Mouse (Mus musculus): Measurements from ENCODE around the gene Pcgf2.
"Not testable (repeated sequence)": the region's sequence is repeated elsewhere in the genome, so short reads cannot be mapped to it uniquely, and the experiment has no call there.

The Pcgf2 gene

DNA sequence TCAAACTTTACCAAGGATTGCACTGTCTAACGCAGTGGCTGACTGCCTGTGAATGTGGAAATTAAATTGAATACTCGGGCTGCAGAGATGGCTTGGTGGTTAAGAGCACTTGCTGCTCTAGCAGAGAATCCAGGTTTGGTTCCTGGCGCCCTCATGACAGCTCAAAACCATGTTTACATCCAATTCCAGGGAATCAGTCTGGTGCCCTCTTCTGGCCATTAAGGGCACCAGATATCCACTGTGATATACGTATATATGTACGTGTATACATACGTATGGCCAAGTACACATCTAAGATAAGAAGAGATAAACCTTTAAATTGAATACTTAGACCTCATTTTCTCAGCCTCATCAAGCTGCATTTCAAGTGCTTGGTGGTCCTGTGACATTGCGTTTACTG, 34.1 kb downstream of the Pcgf2 start:
- DNase-seq: no peak

DNA sequence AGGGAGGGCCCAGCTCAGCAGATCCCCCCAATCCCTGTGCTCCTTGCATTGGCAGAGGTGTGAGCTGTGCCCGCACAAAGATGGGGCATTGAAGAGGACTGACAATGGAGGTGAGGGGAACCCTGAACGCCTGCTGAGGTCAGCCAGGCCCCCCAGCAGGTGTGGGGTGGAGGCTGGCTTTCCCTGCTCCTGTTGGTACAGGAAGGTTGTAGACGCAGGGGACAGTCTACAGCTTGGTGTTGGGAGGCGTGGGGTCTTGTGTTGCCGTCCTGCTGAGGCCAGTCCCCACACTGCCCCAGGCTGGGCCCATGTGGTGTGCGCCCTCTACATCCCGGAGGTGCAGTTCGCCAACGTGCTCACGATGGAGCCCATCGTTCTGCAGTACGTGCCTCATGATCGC, 34.9 kb downstream of the Pcgf2 start:
- DNase-seq: no peak

DNA sequence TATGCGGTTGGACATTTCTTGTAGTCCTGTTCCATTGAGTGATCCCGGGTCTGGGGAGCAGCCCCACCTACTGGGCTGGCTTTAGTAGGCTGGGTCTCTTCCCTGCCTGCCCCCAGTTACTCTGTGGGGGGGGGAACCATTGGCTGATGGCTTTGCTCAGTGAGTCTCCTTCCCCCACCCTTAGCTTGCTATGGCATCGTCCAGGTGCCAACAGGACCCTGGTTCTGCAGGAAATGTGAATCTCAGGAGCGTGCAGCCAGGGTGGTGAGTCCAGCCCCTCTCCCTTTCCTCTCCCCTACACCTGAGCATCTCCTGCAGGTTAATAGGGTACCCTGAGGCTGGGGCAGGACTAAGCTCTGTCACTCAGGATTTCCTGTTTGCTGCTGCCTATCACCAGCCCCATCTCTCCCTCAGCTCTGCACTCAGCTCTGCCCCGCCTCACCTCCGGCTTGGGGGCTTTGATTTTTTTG, 35.5 kb downstream of the Pcgf2 start:
- DNase-seq: no peak

DNA sequence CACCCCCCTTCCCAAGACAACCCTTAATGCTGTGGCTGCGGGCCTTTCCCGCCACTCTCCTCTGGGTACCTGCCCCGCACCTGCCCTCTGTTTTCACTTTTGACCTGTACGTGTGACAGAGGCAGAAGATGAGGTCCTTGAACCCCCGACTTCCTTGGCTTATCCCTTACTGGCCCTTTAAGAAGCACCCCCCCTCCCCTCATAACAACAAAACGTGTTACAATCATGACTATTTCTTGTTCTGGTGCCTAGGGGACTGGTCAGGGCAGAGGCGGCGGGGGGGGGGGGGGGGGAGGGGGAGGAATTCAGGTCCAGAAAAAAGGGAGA, 36.0 kb downstream of the Pcgf2 start:
- DNase-seq: no peak

DNA sequence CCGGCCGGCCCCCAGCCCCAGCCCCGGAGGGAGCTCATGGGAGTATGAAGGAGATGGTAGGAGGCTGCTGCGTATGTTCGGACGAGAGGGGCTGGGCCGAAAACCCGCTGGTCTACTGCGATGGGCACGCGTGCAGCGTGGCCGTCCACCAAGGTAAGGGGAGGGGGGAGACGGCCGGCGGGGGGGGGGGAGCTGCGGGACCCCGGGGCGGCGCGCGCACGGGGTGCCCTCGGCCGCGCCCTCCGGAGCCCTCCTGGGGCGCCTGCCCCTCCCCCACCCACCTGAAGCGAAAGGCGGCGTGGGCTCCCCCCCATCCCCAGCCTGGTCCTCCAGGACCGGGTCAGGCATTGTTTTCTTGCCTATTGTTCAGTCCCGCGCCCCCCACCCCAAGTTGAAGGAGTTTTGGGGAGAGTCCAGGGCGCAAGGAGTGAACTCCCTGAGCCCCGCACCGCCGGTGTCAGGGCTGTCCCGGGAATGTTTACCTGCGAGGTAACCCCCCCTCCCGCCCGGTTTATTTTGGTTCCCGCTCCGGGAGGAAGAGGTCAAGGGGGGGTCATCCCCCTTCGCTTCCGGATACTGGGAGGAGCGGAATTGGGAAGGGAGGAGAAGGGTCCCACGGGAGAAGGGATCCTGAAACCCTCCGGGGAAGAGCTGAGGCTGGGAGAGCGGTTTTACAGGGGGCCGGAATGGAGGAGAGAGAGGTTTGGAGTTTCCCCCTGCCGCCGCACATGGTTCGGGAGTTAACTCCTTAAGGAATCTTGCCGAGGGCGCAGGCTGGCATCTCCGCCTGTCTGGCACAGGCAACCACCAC, 36.6 kb downstream of the Pcgf2 start:
- peak; percentile 47 for DNase-seq

DNA sequence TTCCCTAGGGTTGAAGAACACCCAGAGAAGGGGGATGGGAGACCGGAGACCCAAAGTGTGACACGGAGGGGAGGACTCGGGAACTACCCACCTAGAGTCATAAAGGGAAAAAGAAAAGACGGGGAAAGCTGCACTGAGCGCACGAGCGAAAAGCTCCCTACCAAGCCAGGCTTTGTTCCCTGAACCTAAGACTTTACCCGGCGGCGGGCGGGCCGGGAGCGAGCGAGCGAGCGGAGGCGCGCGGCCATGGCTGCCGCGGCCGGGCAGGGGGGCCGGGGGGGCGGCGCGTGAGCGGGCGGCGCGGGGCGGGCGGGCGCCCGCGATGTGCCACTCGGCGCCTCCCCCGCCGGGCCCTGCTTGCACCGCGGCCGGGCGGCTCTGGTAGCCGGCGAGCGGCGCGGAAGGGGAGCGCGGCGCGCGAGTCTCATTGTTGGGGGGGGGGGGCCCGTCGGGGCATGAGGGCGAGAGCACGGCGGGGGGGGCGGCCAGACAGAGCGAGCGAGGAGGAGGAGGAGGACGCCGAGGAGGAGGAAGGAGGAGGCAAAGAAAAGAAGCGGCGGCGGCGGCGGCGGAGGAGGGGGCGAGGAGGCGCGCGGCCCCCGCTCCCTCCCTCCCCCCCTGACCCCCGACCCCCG, 37.3 kb downstream of the Pcgf2 start, which contains the start of gene Mllt6:
Gene Mllt6 (plus strand): TSS at position 522 of the 635 bp plus-strand sequence.
- peak; percentile 65 for DNase-seq

DNA sequence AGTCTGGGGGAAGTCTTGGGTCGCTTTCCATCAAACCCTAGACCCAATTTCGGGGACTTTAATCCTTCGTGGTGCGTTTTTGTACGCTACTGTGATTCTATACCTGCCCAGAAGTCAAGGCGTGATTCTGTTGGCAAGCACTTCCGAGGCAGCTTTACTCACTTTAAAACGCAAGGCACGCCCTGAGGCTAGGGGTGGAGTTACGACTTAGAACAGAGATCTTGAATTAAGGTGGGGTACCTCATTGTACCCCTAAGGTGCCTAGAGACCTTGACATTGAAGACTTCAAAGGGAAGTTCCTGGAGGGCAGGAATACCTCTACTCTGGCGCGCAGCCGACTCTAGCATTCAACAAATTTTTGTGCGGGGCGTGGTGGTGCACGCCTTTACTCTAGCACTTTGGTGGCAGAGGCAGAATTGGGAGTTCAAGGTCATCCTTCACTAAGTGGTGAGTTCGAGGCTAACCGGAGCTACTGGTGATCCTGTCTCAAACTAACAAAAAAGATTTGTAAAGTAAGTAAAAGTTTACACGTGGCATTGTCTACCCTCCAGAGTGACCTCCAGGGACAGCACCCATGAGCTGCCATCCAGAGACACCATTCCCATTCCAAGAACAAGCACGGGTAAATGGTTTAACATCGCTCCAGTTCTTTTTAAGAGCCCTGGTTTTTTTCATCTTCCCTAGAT, 37.9 kb downstream of the Pcgf2 start:
- no peak for DNase-seq

DNA sequence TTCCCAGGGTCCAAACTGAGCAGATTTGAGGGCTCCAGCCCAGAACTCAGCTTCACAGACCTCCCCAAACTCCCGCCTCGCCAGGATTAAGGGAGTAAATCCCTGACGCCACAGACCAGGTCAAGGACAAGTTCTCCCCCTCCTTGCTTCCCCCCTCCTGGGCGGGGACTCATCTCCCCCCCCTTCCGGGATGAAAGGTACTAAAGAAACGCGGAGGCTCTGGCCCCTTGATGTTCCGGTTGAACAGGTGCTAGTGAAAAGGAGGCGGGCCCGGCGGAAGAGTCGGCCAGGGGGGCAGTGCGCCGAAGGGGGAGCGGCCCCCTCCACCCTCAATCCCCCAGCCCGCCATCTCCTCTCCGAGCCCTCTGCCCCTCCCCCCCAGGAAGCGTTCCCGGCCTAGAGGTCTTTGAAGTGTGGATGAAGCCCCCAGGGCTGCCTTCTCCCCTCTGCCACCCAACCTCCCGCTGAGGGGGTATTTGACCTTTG, 38.6 kb downstream of the Pcgf2 start:
- DNase-seq: no peak

DNA sequence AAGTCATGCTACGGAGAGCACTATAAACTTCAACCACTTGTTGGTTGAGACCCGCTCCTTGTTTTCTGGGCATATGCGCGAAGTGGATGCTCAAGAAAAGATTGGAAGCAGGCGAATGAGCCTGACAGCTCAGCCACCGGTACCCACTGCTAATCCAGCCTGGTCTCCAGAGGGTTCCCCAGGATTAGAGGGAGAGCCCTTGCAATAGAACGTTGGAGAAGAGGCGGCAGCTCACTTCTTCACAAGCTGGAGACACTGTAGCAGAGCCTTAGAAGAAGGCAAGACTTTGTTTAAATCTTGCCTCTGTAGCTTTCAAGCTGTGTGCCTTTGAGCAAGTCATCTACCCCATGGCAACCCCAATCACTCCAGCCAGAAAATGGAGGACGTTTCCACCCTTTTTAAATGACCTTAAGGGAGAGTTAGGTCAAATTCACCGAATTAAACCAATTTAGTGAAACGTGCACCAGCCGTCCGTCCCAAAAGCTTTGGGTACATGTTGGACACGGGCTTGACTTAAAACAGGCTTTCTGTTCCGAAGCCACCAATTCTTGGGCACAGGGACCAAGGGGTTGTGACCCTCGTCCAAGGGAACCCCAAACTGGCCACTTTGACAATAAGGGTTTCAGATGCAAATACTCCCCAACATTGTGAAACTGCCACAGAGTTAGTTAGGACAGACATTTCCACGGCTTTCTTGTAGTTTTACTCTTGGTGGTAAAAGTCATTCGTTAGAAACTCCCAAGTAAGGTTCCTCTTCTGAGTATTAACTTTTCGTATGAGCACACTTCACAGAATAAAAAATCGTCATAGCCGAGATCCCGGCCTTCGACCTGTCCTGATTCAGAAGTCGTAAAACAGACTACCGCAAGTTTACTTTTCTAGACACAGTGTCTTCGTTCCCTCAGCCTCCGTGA, 39.3 kb downstream of the Pcgf2 start:
- DNase-seq: no peak

DNA sequence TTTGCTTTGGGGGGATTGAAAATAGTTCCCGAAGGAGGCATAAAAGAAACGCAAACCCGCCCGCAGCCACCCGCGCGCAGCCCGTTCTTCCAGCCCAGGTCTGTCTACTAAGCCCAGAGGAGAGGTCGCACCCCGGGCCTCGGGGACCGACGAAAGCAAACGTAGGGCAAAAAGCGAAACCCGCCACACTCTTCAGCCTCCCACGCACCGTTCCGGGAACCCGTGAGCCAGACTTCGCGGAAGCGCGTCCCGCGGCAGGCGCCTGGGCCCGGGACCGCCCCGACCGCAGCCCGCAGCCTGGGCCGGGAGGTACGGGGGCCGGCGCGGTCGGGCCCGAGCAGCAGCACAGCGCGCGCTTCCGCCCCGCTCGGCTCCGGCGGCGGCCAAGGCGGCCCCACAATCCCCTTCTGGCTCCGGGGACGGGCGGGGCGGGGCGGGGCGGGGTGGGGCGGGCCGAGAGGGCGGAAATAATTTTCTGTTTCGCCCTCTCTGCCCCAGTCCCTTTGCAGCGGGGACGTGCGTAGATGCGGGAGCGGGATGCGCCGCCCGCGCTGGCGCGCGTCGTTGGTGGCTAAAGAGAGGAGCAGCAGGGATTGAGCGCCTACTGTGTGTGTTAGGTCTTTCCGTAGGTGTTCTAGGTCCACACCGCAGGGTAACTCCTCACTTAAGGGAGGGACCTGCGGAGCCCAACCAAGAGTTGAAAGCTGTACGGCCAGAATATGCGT, 40.1 kb downstream of the Pcgf2 start:
- peak; percentile 78 for DNase-seq

DNA sequence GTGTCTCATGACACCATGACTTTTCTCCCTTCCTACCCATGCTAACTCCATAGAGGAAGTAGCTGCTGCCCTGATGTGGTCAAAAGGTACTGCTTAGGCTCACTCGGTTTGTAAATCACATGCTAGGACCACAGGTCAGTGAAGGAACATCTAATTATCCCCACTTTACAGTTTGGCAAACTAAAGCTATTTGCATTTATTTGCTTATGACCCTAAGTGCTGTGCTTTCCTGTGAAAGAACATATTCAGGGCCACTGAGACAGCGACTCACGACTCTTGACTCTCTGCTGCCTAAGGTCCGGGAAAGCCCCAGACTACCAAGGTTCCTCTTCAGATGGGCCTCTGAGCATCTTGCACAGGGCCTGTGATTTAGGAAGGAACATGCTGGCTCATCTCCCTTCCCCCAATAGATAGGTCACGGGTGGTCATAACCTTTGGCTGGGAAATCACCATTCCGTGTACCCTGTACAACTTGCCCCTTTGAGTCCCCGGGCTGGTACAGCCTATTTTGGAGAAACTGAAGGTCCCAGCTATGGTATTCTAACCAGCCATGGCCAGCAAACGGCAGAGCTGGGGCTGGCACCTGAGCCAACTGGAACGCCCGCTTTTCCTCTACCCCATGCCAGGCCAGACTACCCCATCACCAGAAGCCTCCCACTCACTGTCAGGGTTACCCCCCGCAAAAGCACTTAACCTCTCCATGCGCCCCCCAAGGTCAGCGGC, 40.9 kb downstream of the Pcgf2 start:
- no peak for DNase-seq

DNA sequence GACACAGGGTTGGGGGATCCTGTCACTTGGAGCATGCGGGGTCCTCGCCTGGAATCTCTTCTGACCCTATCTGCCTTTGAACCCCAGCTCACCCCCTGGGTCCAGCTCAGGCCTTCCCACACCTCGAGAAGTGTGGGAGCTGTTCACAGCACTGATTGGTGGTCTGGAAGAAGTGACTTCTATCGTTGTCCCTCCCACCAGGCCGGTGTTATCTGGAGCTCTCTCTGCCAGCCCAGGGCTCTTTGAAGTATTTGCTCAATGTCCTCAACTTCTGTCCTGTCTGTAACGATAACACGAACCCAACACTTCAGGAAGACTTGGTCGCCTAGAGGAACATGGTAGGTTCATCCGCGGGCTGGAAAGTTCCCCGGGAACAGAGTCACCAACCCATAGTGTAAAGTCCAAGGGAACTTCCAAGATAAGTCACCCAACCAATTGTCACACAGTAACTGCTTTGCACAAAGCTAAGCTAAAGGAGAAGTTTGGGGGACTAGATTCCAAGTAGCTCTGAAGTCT, 41.5 kb downstream of the Pcgf2 start:
- DNase-seq: no peak

DNA sequence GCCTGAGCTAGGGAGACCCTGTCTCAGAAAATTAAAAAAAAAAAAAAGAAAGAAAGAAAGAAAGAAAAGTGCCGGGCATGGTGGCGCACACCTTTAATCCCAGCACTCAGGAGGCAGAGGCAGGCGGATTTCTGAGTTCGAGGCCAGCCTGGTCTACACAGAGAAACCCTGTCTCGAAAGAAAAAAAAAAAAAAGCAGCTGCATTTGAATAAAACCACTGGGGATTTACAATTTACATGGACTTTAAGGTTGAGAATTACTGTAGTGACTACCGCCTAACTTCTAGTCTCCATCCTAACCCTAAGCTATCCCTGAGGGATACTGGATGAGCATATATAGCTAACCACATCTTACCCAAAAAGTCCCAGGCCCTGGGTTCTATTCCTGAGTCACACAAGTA, 42.3 kb downstream of the Pcgf2 start:
- DNase-seq: not testable (repeated sequence)

DNA sequence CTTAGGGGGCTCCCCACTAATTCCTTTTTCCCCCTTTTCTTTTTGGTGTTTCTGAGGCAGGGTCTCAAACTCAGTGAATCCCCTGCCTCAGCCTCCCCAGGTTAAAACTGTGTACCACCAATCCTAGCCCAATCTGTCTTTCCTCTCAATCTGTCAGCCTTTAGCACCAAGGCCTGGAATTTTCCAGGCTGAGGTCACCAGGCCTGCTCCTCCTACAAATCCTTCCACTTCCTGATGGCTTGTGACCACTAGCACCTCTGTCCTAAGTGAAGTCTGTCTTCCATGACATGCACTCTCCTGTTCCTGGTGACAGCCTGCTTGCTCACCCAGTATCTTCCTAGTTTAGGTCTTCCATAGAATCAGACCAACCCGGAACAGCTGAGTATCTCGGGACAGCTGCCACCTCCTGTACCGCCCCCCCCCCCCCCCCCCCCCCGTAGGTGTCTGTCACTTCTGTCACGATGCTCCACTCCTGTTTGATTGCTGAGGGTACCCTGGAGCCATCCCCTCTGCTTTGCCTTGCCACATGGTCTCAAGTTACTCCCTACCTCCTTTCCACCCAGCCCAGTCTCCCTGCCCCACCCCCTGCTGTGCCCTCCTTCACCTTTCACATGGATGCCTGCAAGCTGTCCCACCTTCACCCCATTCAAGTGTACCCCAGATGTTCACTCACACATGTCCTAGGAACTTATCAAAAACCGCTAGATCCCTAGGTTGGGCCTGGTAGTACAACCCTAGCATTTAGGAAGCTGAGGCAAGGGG, 42.9 kb downstream of the Pcgf2 start:
- no peak for DNase-seq

DNA sequence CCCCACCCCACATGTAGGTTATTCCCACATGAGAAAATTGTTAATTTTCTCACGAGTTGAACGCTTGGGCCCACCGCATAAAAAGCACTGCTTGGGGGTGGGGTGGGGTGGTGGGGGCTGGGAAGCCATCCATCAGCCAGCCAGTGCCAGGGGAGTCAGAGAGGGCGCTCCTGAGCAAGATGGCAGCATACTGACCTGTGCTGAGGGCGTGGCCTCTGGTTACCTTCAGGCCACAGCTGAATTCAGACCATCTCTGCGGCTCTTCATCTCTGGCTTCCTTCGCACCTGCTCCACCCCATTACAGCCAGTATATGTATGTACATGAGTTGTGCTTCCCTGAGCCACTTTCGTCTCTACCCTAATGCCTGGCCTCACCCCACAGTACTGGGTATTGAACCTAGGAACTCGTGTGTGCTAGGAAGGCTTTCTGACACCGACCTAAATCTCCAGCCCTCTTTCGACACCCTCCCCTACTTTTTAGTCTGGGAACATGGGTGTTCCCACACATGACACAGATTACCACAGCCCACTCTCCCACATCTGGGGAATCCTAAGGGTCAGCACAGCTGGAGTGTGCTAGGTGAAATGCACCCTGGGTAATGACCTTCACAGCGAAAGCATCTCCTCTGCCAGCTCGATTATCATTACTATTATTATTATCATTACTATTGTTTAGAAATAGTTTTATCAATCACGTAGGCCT, 43.9 kb downstream of the Pcgf2 start:
- DNase-seq: no peak

DNA sequence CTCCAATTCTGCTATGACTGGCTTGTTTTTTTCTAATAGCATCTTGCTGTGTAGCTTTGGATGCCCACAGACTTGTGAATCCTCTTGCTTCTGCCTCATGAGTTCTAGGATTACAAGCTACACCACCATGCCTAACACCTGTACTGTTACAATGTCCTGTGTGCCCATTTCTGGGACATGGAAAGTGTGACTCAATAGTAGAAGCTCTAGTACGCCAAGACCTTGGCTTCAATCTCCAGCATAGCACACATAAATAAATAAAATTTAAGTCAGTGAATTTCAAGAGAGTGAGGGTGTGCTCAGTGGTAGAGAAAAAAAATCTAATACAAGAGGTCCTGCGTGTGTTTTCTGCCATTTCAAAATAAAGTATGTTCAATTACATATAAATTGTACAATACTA, 46.1 kb downstream of the Pcgf2 start:
- no peak for DNase-seq

DNA sequence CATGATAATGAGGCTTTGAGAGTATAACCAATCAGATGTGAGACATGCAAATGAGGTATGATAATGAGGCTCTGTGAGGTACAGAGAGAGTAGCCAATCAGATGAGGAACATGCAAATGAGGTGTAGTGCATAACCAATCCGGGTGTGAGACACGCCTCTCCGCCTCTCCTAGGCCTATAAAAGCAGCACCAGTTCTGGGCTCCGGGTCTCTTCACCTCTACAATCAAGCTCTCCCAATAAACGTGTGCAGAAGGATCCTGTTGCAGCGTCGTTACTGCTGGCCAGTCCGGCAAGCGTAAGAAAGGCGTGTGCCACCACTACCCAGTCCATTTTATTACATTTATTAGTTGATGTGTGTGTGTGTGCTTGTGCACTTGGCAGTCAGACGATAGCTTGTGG, 46.9 kb downstream of the Pcgf2 start:
- not testable (repeated sequence) for DNase-seq

DNA sequence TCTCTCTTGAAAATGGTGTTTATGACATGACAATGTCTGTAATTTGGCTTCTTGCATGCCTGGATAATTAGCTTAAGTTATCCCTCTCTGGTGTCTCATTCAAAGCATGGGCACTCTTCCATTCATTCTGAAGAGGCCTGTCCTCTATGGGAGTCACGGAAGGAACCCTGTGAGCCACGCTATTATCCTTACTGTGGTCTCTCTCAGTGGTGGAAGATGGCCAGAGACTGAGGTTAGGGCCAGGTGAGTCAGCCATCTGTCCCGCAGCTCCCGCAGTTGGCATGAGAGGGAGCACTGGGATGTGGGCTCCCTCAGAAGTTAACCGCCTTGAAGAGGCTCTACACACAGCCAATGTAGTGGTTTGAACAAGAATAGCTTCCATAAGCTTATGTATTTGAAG, 50.0 kb downstream of the Pcgf2 start:
- no peak for DNase-seq

DNA sequence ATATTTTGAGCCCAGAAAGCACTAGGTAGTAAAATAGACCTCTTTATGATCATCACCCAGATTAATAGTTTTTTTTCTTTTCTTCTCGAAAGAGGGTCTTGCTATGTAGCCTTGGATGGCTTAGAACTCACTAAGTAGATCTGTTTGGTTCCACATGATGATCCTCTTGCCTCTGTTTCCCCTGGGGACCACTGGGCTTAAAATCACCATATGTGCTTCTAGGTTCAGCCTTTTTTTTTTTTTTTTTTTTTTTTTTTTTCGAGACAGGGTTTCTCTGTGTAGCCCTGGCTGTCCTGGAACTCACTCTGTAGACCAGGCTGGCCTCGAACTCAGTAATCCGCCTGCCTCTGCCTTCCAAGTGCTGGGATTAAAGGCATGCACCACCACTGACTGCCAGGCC, 51.8 kb downstream of the Pcgf2 start:
- not testable (repeated sequence) for DNase-seq

DNA sequence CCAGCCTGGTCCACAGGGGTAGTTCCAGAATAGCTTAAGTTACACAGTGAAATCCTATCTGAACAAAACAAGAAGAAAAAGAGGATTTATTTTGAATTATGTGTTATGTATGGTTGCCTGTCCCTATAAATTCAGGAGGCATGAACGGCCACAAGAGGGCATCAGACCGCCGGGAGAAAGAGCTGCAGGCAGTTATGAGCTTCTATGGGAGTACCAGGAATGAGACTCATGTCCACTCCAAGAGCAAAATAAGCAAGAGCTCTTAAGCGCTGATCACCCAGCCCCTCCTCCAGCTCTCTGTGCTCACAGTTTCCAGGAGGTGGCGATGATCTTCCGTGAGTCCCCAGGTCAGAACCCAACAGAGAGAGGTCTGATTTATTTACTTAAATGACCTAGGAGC, 55.5 kb downstream of the Pcgf2 start:
- peak; percentile 68 for DNase-seq

Data from cerebellum, adult 8-10 months (tissue).